In genomic region chr16:13025393-13025792, GRCm38 (mm10) we compare ENCODE assay signal across 8 mouse cellular contexts.
DNase-seq lines count a peak whose midpoint lies in the region; ATAC-seq and TF ChIP-seq lines count a peak whose summit lies in the region.

No protein-coding gene starts in this region.

- no peaks in the 10 kb centered on the region for H3K4me1 ChIP-seq in liver, adult 2 months (ENCODE audit: control insufficient read depth, insufficient read depth, low read length)
- H3K4me1 ChIP-seq in hindbrain, embryonic 16.5 days (ENCODE audit: control insufficient read depth, insufficient read depth, low read depth, low read length) = no peaks in the 10 kb centered on the region

- H3K27ac ChIP-seq in liver, adult 2 months (replicated peaks; ENCODE audit: insufficient read depth, low read depth, low read length) = no peak overlapping the region
- H3K27ac ChIP-seq in hindbrain, embryonic 16.5 days (ENCODE audit: low read depth, low read length) = no peak overlapping the region

- H3K9me3 ChIP-seq in hindbrain, embryonic 16.5 days (ENCODE audit: control insufficient read depth, low read length) = no peaks in the 10 kb centered on the region

- no peaks in the 10 kb centered on the region for H3K36me3 ChIP-seq in liver, adult 2 months (ENCODE audit: control insufficient read depth, insufficient read depth, low read length)
- no peaks in the 10 kb centered on the region for H3K36me3 ChIP-seq in hindbrain, embryonic 16.5 days (ENCODE audit: control insufficient read depth, insufficient read depth, low read length)

- H3K27me3 ChIP-seq in liver, adult 2 months (ENCODE audit: control insufficient read depth, insufficient read depth, low read length) = peaks cover 3% of the 10 kb centered on the region; the same call in 1 of the 2 replicates
- H3K27me3 ChIP-seq in hindbrain, embryonic 16.5 days (replicated peaks; ENCODE audit: control insufficient read depth, insufficient read depth, low read length) = no peaks in the 10 kb centered on the region

- 49% methylated on average over 3 of the region's 3 CpGs for WGBS in liver, adult 2 months
- 39% methylated on average over 3 of the region's 3 CpGs for WGBS in hindbrain, embryonic 16.5 days

- no peak overlapping the region for H3K4me2 ChIP-seq in hindbrain, embryonic 16.5 days (ENCODE audit: low read length)

- TF ChIP-seq CTCF in liver, adult 2 months (IDR thresholded peaks at IDR 0.05; ENCODE audit: low read depth, low read length) = peak; percentile 25; the same call in 1 of the 2 replicates

- no peak overlapping the region for H3K9ac ChIP-seq in liver, adult 2 months (ENCODE audit: low read depth, low read length)
- H3K9ac ChIP-seq in hindbrain, embryonic 16.5 days (ENCODE audit: low read depth, low read length) = no peak overlapping the region

- H3K79me2 ChIP-seq in liver, adult 2 months (ENCODE audit: control insufficient read depth, insufficient read depth, low read length) = no peaks in the 10 kb centered on the region

- no peak overlapping the region for H3K4me3 ChIP-seq in liver, adult 2 months (ENCODE audit: insufficient read depth, low read depth, low read length)
- no peak overlapping the region for H3K4me3 ChIP-seq in hindbrain, embryonic 16.5 days (ENCODE audit: low read length)

- no peak for DNase-seq in liver, adult 2 months (ENCODE audit: extremely low read depth, low read depth, low spot score)
- DNase-seq in liver = no peak
- DNase-seq in brain, embryonic 18.5 days (ENCODE audit: low read depth, low spot score) = peak; percentile 72
- peak; percentile 27 for DNase-seq in retina, postnatal 1 day
- no peak for DNase-seq in gastrocnemius, adult 8-10 months (ENCODE audit: low spot score in 2 of 2)
- no peak for DNase-seq in thymus, postnatal 14 days
- no peak for DNase-seq in ovary, postnatal 14 days (ENCODE audit: low spot score)

- TF ChIP-seq POLR2A in liver, adult 2 months (IDR thresholded peaks at IDR 0.05; ENCODE audit: extremely low read depth, insufficient read depth, low read length) = no peak

- ATAC-seq in hindbrain, embryonic 16.5 days = peak; percentile 84

Comparison
In these comparisons a context has a peak if more than half of its experiments do, and no peak if none do; other contexts are left out.
1. DNase-seq: peak in brain, embryonic 18.5 days (single experiment) and retina, postnatal 1 day (single experiment); none in liver, adult 2 months (single experiment), liver (single experiment), gastrocnemius, adult 8-10 months (0 of 2), thymus, postnatal 14 days (single experiment) and ovary, postnatal 14 days (single experiment).